Mouse (Mus musculus): ENCODE data around the gene Slc38a9. TPM values are rescaled to one million over a fixed set of nuclear protein-coding genes. Genes with fewer than 3 reads are reported as not detected.
A peak's percentile ranks its signal among the peaks of the same experiment; 100 is the strongest.

Gene Slc38a9
- polyA plus RNA-seq, 1 experiment from 2014 or later, result 25.7 TPM

DNA sequence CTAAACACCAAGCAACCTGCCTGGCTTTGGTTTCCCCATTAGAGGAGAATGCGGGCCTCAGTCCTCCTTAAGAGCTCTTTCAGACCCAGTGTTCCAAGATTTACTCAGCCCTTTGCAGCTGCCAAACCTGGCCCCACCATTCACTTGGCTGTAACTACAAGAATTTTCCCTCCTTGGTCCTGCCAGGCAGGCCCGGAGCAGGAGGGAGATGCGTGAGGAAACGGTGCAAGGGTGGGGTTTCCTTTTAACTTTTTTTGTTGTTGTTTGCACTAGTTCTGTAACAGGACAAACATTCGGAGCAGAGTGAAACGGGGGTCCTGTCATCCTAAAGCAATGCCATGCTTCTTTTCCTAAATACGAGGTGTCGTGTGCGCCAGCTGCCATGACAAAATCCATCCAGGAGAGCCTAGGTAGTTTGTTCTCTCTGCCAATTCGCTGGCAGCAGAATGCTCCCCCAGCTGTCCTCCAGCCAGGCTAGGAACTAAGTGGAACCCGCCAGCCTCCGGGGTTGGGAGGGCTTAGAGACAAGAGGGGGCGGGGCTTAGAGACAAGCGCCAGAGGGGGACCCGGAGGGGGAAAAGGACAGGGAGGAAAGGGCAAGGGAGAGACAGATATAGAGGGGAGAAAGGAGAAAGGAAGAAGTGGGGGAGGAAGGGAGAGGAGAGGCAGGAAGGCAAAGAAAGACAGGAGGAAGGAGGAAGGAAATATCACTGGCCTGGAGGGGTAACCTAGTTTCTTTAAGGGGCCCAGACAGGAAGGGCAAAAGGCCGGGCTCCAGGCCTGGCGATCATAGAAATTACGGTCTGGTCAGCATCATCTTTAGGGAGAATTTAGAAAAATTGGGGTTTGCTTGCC is 91.1 kb downstream of the Slc38a9 start:
- Histone ChIP-seq H3K4me2 (replicated peaks) (peak overlapping the region; percentile 25), H3K27me3 (no peaks in the 10 kb centered on the region), H3K9ac (replicated peaks) (no peak overlapping the region), H3K4me3 (no peak overlapping the region), H3K27ac (replicated peaks) (no peak overlapping the region), H3K4me1 (peaks cover 15% of the 10 kb centered on the region), H3K36me3 (no peaks in the 10 kb centered on the region), H3K9me3 (no peaks in the 10 kb centered on the region)
- WGBS, result 42% methylated on average over 18 of the region's 18 CpGs
- peak; percentile 70 for ATAC-seq (ENCODE audit: low FRiP score, low read depth)

DNA sequence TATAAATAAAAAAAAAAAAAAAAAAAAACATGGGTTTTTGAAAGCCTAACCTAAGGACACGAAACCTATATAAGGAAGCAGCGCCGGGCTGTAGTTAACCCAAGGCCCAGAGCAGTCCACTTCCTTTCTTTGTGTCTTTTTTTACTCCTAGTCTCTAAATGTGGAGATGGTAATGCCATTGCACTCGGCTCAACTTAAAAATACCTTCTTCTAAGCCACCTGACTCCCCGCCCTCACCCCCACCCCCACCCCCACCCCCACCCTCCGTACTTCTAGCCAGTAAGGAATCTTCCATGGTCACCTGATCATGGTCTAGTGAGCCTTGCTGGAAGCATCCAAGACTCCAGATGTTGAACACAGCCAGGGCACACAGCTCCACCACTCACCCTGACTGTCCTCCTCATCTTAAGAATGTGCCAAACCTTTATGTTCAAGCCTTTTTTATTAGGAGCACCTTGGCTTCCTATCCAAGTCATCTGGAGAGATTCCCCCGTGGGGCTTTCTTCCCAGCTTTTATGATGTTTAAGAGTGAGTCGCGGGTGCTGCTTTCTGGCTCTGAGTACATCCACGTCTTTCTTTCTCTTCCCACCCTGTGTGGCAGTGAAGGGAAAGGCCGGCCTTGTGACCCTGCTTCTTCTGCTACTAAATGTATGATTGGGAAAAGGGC is 91.9 kb downstream of the Slc38a9 start:
- Histone ChIP-seq H3K4me2 (replicated peaks) (no peak overlapping the region), H3K36me3 (no peaks in the 10 kb centered on the region), H3K4me3 (no peak overlapping the region), H3K9me3 (no peaks in the 10 kb centered on the region), H3K27me3 (no peaks in the 10 kb centered on the region), H3K4me1 (peaks cover 15% of the 10 kb centered on the region), H3K9ac (replicated peaks) (no peak overlapping the region), H3K27ac (replicated peaks) (no peak overlapping the region)
- WGBS, result 80% methylated on average over 11 of the region's 11 CpGs
- no peak for ATAC-seq (ENCODE audit: low FRiP score, low read depth)

- H3K27ac ChIP-seq (replicated peaks), result no peak overlapping the region
- 88% methylated on average over 9 of the region's 9 CpGs for WGBS
- ATAC-seq (ENCODE audit: low FRiP score, low read depth), result no peak
Measured at GRCm38 (mm10) chr13:112753522-112753921, 93.0 kb downstream of the Slc38a9 start.

GRCm38 (mm10) chr13:112754871-112755270 is 94.3 kb downstream of the Slc38a9 start:
- Histone ChIP-seq H3K9me3 (no peaks in the 10 kb centered on the region), H3K9ac (replicated peaks) (no peak overlapping the region), H3K27ac (replicated peaks) (0 out of 2 replicates have a peak overlapping the region, but pooled peaks have one; percentile 10), H3K4me2 (replicated peaks) (no peak overlapping the region), H3K4me1 (peaks cover 15% of the 10 kb centered on the region), H3K27me3 (no peaks in the 10 kb centered on the region), H3K4me3 (no peak overlapping the region), H3K36me3 (no peaks in the 10 kb centered on the region)
- ATAC-seq (ENCODE audit: low FRiP score, low read depth), result no peak
- 48% methylated on average over 4 of the region's 4 CpGs for WGBS

More at GRCm38 (mm10) chr13:112753522-112753921, 93.0 kb downstream of the Slc38a9 start:
- Histone ChIP-seq H3K4me3 (no peak overlapping the region), H3K27me3 (no peaks in the 10 kb centered on the region), H3K9ac (replicated peaks) (no peak overlapping the region), H3K4me2 (replicated peaks) (no peak overlapping the region), H3K9me3 (no peaks in the 10 kb centered on the region), H3K4me1 (peaks cover 15% of the 10 kb centered on the region), H3K36me3 (no peaks in the 10 kb centered on the region)

GRCm38 (mm10) chr13:112755507-112756010 is 95.0 kb downstream of the Slc38a9 start:
- 0 out of 2 replicates have a peak, but pooled peaks have one; percentile 17 for ATAC-seq (ENCODE audit: low FRiP score, low read depth)

GRCm38 (mm10) chr13:112757395-112757794 is 96.8 kb downstream of the Slc38a9 start:
- peaks cover 4% of the 10 kb centered on the region; the same call in 1 of the 2 replicates for H3K4me1 ChIP-seq
- no peak overlapping the region for H3K4me3 ChIP-seq
- WGBS, result 83% methylated on average over 9 of the region's 9 CpGs
- no peak overlapping the region for H3K27ac ChIP-seq (replicated peaks)
- H3K36me3 ChIP-seq, result no peaks in the 10 kb centered on the region
- no peak overlapping the region for H3K4me2 ChIP-seq (replicated peaks)
- no peaks in the 10 kb centered on the region for H3K27me3 ChIP-seq
- no peak for ATAC-seq (ENCODE audit: low FRiP score, low read depth)
- no peak overlapping the region for H3K9ac ChIP-seq (replicated peaks)
- H3K9me3 ChIP-seq, result no peaks in the 10 kb centered on the region

More at GRCm38 (mm10) chr13:112755507-112756010, 95.0 kb downstream of the Slc38a9 start:
- H3K4me3 ChIP-seq, result no peak overlapping the region
- 65% methylated on average over 11 of the region's 11 CpGs for WGBS
- H3K9me3 ChIP-seq, result no peaks in the 10 kb centered on the region
- no peak overlapping the region for H3K9ac ChIP-seq (replicated peaks)
- H3K27me3 ChIP-seq, result no peaks in the 10 kb centered on the region
- H3K4me2 ChIP-seq (replicated peaks), result no peak overlapping the region
- peak overlapping the region; percentile 10; the same call in 1 of the 2 replicates for H3K27ac ChIP-seq (replicated peaks)
- H3K4me1 ChIP-seq, result peaks cover 15% of the 10 kb centered on the region
- no peaks in the 10 kb centered on the region for H3K36me3 ChIP-seq

GRCm38 (mm10) chr13:112758546-112759090 is 98.1 kb downstream of the Slc38a9 start:
- WGBS, result 92% methylated on average over 6 of the region's 6 CpGs
- Histone ChIP-seq H3K27ac (replicated peaks) (no peak overlapping the region), H3K36me3 (no peaks in the 10 kb centered on the region), H3K4me2 (replicated peaks) (no peak overlapping the region), H3K27me3 (no peaks in the 10 kb centered on the region), H3K9ac (replicated peaks) (no peak overlapping the region), H3K4me1 (peaks cover 4% of the 10 kb centered on the region; the same call in 1 of the 2 replicates), H3K9me3 (no peaks in the 10 kb centered on the region), H3K4me3 (no peak overlapping the region)
- no peak for ATAC-seq (ENCODE audit: low FRiP score, low read depth)

GRCm38 (mm10) chr13:112759364-112759763 is 98.8 kb downstream of the Slc38a9 start:
- 80% methylated on average over 9 of the region's 9 CpGs for WGBS
- Histone ChIP-seq H3K9ac (replicated peaks) (no peak overlapping the region), H3K27me3 (no peaks in the 10 kb centered on the region), H3K9me3 (no peaks in the 10 kb centered on the region), H3K27ac (replicated peaks) (no peak overlapping the region), H3K36me3 (no peaks in the 10 kb centered on the region), H3K4me2 (replicated peaks) (no peak overlapping the region), H3K4me1 (peaks cover 4% of the 10 kb centered on the region; the same call in 1 of the 2 replicates), H3K4me3 (no peak overlapping the region)
- no peak for ATAC-seq (ENCODE audit: low FRiP score, low read depth)

DNA sequence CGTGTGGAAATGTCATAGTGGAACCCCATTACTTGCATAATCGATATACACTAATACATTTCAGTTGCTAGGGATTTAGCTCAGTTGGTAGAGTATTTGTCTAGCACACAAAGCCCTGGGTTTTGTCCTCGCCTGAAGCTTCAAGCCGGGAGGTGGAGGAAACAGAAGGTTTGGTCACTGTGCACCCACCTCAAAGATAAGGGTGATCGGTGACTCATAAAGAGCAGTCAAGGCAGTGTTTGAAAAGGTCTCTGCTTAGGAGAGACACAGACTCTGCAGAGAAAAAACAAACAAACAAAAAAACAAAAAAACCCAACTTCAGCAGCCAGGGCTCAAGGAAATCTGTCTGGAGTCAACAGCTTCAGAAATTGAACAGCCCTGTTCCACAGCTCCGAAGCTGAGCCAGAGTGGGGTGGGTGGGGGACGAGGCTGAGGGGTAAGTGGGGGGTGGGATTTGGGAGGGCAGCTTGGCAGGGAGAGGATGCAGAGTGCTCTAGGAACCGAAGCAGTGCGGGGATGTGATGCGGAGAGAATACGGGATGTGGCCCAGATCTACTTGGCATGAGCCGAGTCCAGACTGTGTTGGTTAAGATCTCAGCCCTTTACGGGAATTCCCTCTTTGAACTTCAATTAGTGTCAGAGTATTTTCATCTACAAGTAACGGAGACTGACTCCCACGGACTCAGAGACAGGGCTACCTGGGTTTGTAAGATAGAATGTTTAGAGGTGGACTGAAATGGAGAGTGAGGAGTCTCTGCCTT is 99.4 kb downstream of the Slc38a9 start:
- 74% methylated on average over 15 of the region's 15 CpGs for WGBS
- Histone ChIP-seq H3K4me2 (replicated peaks) (no peak overlapping the region), H3K4me3 (no peak overlapping the region)

DNA sequence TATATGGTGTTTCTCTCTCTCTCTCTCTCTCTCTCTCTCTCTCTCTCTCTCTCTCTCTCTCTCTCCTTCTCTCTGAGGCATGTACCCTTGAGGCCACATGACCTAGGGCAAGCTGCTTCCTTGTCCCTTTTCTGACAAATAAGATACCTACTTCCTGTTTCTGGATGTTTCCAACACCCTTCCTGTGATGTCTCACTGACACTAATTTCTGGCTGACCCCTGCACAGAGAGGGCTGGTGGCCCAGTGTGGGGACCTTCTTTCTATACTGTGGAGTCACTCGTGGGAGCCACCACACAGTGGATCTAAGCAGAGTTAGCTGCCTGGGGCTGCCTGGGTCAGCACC is 100.0 kb downstream of the Slc38a9 start:
- Histone ChIP-seq H3K27me3 (no peaks in the 10 kb centered on the region), H3K4me2 (replicated peaks) (no peak overlapping the region), H3K9me3 (no peaks in the 10 kb centered on the region), H3K27ac (replicated peaks) (no peak overlapping the region), H3K4me1 (peaks cover 4% of the 10 kb centered on the region; the same call in 1 of the 2 replicates), H3K9ac (replicated peaks) (no peak overlapping the region), H3K36me3 (no peaks in the 10 kb centered on the region), H3K4me3 (no peak overlapping the region)
- no peak for ATAC-seq (ENCODE audit: low FRiP score, low read depth)
- 58% methylated on average over 1 of the region's 1 CpGs for WGBS

More for the DNA sequence above, 99.4 kb downstream of the Slc38a9 start:
- peaks cover 4% of the 10 kb centered on the region; the same call in 1 of the 2 replicates for H3K4me1 ChIP-seq
- no peaks in the 10 kb centered on the region for H3K9me3 ChIP-seq
- H3K9ac ChIP-seq (replicated peaks), result no peak overlapping the region
- no peaks in the 10 kb centered on the region for H3K27me3 ChIP-seq
- H3K27ac ChIP-seq (replicated peaks), result no peak overlapping the region
- H3K36me3 ChIP-seq, result no peaks in the 10 kb centered on the region
- ATAC-seq (ENCODE audit: low FRiP score, low read depth), result no peak

DNA sequence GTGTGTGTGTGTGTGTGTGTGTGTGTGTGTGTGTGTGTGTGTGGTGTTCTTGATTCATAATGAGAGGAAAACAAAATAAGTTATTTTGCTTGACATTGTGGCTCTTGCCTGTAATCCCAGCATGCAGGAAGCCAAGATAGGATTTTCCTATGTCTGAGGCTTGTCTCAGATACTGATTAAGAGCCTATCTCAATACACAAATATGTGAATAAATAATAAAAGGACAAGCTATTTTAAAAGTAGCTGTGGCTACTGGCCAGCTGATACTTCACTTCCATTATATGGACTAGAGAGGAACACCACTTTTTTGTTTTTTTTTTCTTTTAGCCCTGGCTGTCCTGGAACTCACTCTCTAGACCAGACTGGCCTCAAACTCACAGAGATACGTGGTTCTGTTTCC is 101.2 kb downstream of the Slc38a9 start:
- Histone ChIP-seq H3K9me3 (no peaks in the 10 kb centered on the region; the same call in 1 of the 2 replicates), H3K4me3 (no peak overlapping the region), H3K36me3 (no peaks in the 10 kb centered on the region), H3K9ac (replicated peaks) (no peak overlapping the region), H3K27me3 (no peaks in the 10 kb centered on the region), H3K4me1 (no peaks in the 10 kb centered on the region), H3K27ac (replicated peaks) (no peak overlapping the region), H3K4me2 (replicated peaks) (no peak overlapping the region)
- ATAC-seq (ENCODE audit: low FRiP score, low read depth), result no peak
- WGBS, result 70% methylated on average over 1 of the region's 1 CpGs

All from midbrain, embryonic 12.5 days (tissue).